ENCODE assay signal across 11 mouse cellular contexts in the genomic region with DNA sequence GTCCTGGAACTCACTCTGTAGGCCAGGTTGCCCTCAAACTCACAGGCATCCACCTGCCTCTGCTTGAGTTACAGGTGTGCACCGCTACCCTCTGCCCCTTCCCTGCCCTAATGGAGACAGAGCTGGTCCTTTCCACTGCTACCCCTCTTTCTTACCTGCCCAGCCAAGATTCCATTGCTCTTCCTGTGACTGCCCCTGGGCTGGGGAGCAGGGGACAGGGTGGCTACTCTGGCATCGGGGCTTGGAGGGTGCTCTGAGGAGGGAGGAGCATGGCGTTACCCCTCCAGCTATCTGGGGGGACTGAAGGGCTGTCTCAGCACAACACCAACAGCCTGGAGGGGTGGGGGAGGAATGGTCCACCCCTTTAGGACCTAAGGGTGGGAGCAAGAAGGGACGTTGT.
"Had no signal": no experiment of that assay in that cellular context is flagged by ENCODE, and none has a peak within 500 bp of the region (broad histone marks: within the 10 kb centered on the region; RNA-seq: fewer than 3 reads in every experiment).

No protein-coding gene starts in this region.

- ATAC-seq: midbrain, embryonic 13.5 days had no signal

- H3K36me3 ChIP-seq: limb, embryonic 13.5 days; liver, embryonic 15.5 days; midbrain, embryonic 13.5 days had no signal

- H3K9ac ChIP-seq: limb, embryonic 13.5 days; liver, embryonic 15.5 days; midbrain, embryonic 13.5 days had no signal

- H3K9me3 ChIP-seq: limb, embryonic 13.5 days; liver, embryonic 15.5 days; midbrain, embryonic 13.5 days had no signal

- H3K4me2 ChIP-seq: limb, embryonic 13.5 days; liver, embryonic 11.5 days; liver, embryonic 15.5 days; midbrain, embryonic 13.5 days had no signal

- H3K4me3 ChIP-seq: layer of hippocampus, adult 2 months; limb, embryonic 13.5 days; liver, embryonic 15.5 days; midbrain, embryonic 13.5 days had no signal

- H3K27ac ChIP-seq: layer of hippocampus, adult 2 months; limb, embryonic 13.5 days; liver, embryonic 15.5 days; midbrain, embryonic 13.5 days had no signal

- DNase-seq: kidney, postnatal 4 days; lung, adult 2 months; lung, postnatal 36 days; right cerebral cortex, postnatal 14 days; thymus, adult 2 months; thymus, postnatal 25 days had no signal

- H3K27me3 ChIP-seq: limb, embryonic 13.5 days had no signal
